ENCODE assay signal across 23 mouse cellular contexts in genomic region chr11:104159769-104160272, GRCm38 (mm10). TPM values are rescaled to one million over a fixed set of nuclear protein-coding genes. Genes with fewer than 3 reads are reported as not detected.
"Had no signal": no experiment of that assay in that cellular context is flagged by ENCODE, and none has a peak within 500 bp of the region (broad histone marks: within the 10 kb centered on the region; RNA-seq: fewer than 3 reads in every experiment).

No protein-coding gene starts in this region.

- DNase-seq: retina, postnatal 1 day; right cerebral cortex, adult 18-20 months; right cerebral cortex, postnatal 14 days; right cerebral cortex, postnatal 25 days; right cerebral cortex, postnatal 4 days; spleen, adult 18-20 months; thymus, adult 18-20 months; thymus, adult 2 months; thymus, postnatal 14 days; thymus, postnatal 25 days; thymus, postnatal 36 days; thymus, postnatal 4 days had no signal

- H3K4me2 ChIP-seq: neural tube, embryonic 15.5 days; stomach, embryonic 15.5 days had no signal

- H3K4me3 ChIP-seq: neural tube, embryonic 15.5 days; stomach, embryonic 15.5 days had no signal

- H3K27me3 ChIP-seq: neural tube, embryonic 15.5 days had no signal

- H3K27ac ChIP-seq: stomach, embryonic 15.5 days; stomach, postnatal 0 days had no signal

- H3K36me3 ChIP-seq: neural tube, embryonic 15.5 days; stomach, embryonic 15.5 days had no signal

- H3K9ac ChIP-seq: neural tube, embryonic 15.5 days; stomach, embryonic 15.5 days had no signal

- H3K4me1 ChIP-seq: stomach, embryonic 15.5 days had no signal

- H3K9me3 ChIP-seq: neural tube, embryonic 15.5 days; stomach, embryonic 15.5 days had no signal

RNA-seq across cellular contexts. Expression of gene Sppl2c, which starts 26.3 kb away (rescaled TPM):
- total RNA-seq: neutrophil, adult 5-6 weeks had no signal
- polyA plus RNA-seq: neural tube, embryonic 14.5 days; neural tube, embryonic 15.5 days; small intestine, adult 2 months; spleen, adult 2 months; stomach, embryonic 14.5 days; stomach, embryonic 15.5 days; stomach, embryonic 16.5 days; stomach, postnatal 0 days; thymus, postnatal 0 days; urinary bladder, adult 2 months had no signal

RNA-seq across cellular contexts. Expression of gene Crhr1, which starts 27.2 kb away (rescaled TPM):
- total RNA-seq: neutrophil, adult 5-6 weeks had no signal
- polyA plus RNA-seq: small intestine, adult 2 months had no signal
